Mouse (Mus musculus) intestine, embryonic 14.5 days (tissue): Measurements from ENCODE around the gene Fxyd7. TPM values are rescaled to one million over a fixed set of nuclear protein-coding genes. Genes with fewer than 3 reads are reported as not detected.

Source experiments
- ATAC-seq: fragments of 200-750 bp; cut with Nextera tagmentation; replicated peaks from 2 replicates; pipeline ENCODE4 v1.8.0; 2017; ENCODE audit warnings: low read depth, moderate number of reproducible peaks, moderate TSS enrichment, moderate library complexity; ENCODE audit not compliant: low FRiP score, low TSS enrichment
- DNase-seq: peaks from one replicate; pipeline ENCODE4 v3.0.0-alpha.2; 2018; ENCODE audit warnings: low spot score
- H3K27ac ChIP-seq: fragments of 300-500 bp; sonication (generic); 2 replicates; pipeline ENCODE4 v1.5.1; 2014; ENCODE audit warnings: low read depth, mild to moderate bottlenecking, control low read depth
- H3K27me3 ChIP-seq: fragments of 300-500 bp; sonication (generic); replicated peaks from 2 replicates; pipeline ENCODE4 v1.6.1; 2014; ENCODE audit warnings: low read length, control low read depth; ENCODE audit not compliant: control insufficient read depth, insufficient read depth
- H3K36me3 ChIP-seq: fragments of 300-500 bp; sonication (generic); 2 replicates; pipeline ENCODE4 v1.6.1; 2014; ENCODE audit warnings: low read length, control low read depth; ENCODE audit not compliant: control insufficient read depth, insufficient read depth
- H3K4me1 ChIP-seq: fragments of 300-500 bp; sonication (generic); replicated peaks from 2 replicates; pipeline ENCODE4 v1.6.1; 2014; ENCODE audit warnings: low read length, control low read depth, mixed read lengths; ENCODE audit not compliant: control insufficient read depth, insufficient read depth
- H3K4me2 ChIP-seq: fragments of 300-500 bp; sonication (generic); 2 replicates; pipeline ENCODE4 v1.6.1; 2014; ENCODE audit warnings: low read length
- H3K4me3 ChIP-seq: fragments of 300-500 bp; sonication (generic); 2 replicates; pipeline ENCODE4 v1.5.1; 2014; ENCODE audit warnings: low read depth, low read length, control low read depth, mixed read lengths
- H3K9ac ChIP-seq: fragments of 300-500 bp; sonication (generic); 2 replicates; pipeline ENCODE4 v1.6.1; 2014; ENCODE audit warnings: mild to moderate bottlenecking, low read length
- H3K9me3 ChIP-seq: fragments of 300-500 bp; sonication (generic); 2 replicates; pipeline ENCODE4 v1.6.1; 2016; ENCODE audit warnings: low read length, control low read depth; ENCODE audit not compliant: control insufficient read depth
- WGBS: fragments of 180-500 bp; shearing (Covaris S2); extraction: QIAGEN DNeasy Blood & Tissue Kit; methylation state at CpG from one replicate; pipeline ENCODE4 v1.1.7; 2014; 5-methylcytosine and 5-hydroxymethylcytosine counted together
- polyA plus RNA-seq: library from polyadenylated mRNA; unstranded; fragments of >200 nt; fragmentation: Nextera tagmentation; extraction: Ambion mirVana; gene quantifications from 2 replicates; pipeline ENCODE4 v1.2.1, GENCODE M21; 2014

Fxyd7 gene
- polyA plus RNA-seq, 1 experiment from 2014 or later: 23.0 TPM

DNA sequence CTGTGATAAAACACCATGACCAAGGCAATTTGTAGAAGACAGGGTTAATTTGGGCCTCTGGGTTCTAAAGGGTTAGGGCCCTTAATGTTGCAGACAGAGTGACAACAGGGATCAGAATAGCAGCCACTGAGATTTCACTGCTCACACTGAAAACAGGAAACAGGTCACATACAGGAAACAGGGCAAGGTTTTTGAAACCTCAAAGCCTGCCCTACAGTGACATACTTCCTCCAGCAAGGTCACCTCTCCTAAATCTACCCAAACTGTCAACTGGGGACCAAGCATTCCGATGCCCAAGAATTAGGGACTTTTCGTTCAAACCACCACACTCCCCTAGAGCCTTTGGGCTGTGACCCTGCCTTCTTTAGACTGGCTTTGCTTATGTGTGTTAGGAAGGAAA lies 38.5 kb upstream of the Fxyd7 start:
- WGBS: 75% methylated on average over 2 of the region's 2 CpGs
- H3K4me1 ChIP-seq: 0 out of 2 replicates have a peak, but pooled peaks cover 4% of the 10 kb centered on the region
- H3K27me3 ChIP-seq: no peaks in the 10 kb centered on the region
- no peak overlapping the region for H3K4me3 ChIP-seq
- no peak overlapping the region for H3K4me2 ChIP-seq
- no peak overlapping the region for H3K9ac ChIP-seq
- no peaks in the 10 kb centered on the region for H3K36me3 ChIP-seq
- no peak overlapping the region for H3K27ac ChIP-seq
- ATAC-seq: no peak
- no peak for DNase-seq
- no peaks in the 10 kb centered on the region for H3K9me3 ChIP-seq

DNA sequence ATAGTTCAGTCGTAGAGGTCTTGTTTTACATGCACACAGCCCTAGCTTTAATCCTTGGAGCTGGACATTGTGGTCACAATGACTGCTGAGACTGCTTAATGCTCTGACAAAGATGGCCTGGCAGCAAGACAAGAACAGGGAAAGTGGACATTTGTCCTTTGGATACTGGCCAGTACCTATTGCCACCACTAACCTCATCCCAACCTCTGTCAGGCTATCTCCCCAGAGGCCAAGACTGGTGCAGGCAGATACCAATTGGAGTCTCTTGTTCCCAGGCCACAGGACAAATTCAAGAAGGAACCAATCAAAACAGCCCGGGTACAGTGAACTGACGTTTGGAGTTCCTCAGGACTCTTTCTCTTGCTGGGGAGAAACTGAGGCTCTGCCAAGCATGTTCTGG lies 36.9 kb upstream of the Fxyd7 start:
- no peaks in the 10 kb centered on the region for H3K9me3 ChIP-seq
- 78% methylated on average over 3 of the region's 3 CpGs for WGBS
- peaks cover 10% of the 10 kb centered on the region; the same call in 1 of the 2 replicates for H3K4me1 ChIP-seq
- no peak for DNase-seq
- no peak overlapping the region for H3K9ac ChIP-seq
- no peaks in the 10 kb centered on the region for H3K36me3 ChIP-seq
- no peak overlapping the region for H3K4me2 ChIP-seq
- ATAC-seq: no peak
- H3K4me3 ChIP-seq: no peak overlapping the region
- H3K27ac ChIP-seq: no peak overlapping the region
- H3K27me3 ChIP-seq: no peaks in the 10 kb centered on the region

- H3K4me3 ChIP-seq: no peak overlapping the region
- ATAC-seq: no peak
- no peaks in the 10 kb centered on the region for H3K9me3 ChIP-seq
- H3K9ac ChIP-seq: no peak overlapping the region
- H3K27ac ChIP-seq: no peak overlapping the region
- H3K27me3 ChIP-seq: no peaks in the 10 kb centered on the region
- DNase-seq: no peak
- 53% methylated on average over 2 of the region's 2 CpGs for WGBS
- no peak overlapping the region for H3K4me2 ChIP-seq
- H3K4me1 ChIP-seq: peaks cover 10% of the 10 kb centered on the region; the same call in 1 of the 2 replicates
- H3K36me3 ChIP-seq: no peaks in the 10 kb centered on the region
These were observed 36.0 kb upstream of the Fxyd7 start for GRCm38 (mm10) chr7:31087262-31087661.

- no peak for ATAC-seq
- H3K9ac ChIP-seq: no peak overlapping the region
- WGBS: 89% methylated on average over 9 of the region's 9 CpGs
These were observed 35.0 kb upstream of the Fxyd7 start for GRCm38 (mm10) chr7:31086175-31086755.

GRCm38 (mm10) chr7:31085171-31085570 lies 33.9 kb upstream of the Fxyd7 start:
- Histone ChIP-seq H3K9me3 (no peaks in the 10 kb centered on the region), H3K4me2 (no peak overlapping the region), H3K9ac (no peak overlapping the region), H3K36me3 (no peaks in the 10 kb centered on the region), H3K27ac (peak overlapping the region; percentile 29; the same call in 1 of the 2 replicates), H3K4me1 (peaks cover 10% of the 10 kb centered on the region; the same call in 1 of the 2 replicates), H3K27me3 (no peaks in the 10 kb centered on the region), H3K4me3 (no peak overlapping the region)
- 50% methylated on average over 3 of the region's 3 CpGs for WGBS
- DNase-seq: no peak
- ATAC-seq: peak; percentile 37; the same call in 1 of the 2 replicates

More at GRCm38 (mm10) chr7:31086175-31086755, 35.0 kb upstream of the Fxyd7 start:
- Histone ChIP-seq H3K27ac (no peak overlapping the region), H3K36me3 (no peaks in the 10 kb centered on the region), H3K4me3 (no peak overlapping the region), H3K4me2 (no peak overlapping the region), H3K4me1 (peaks cover 10% of the 10 kb centered on the region; the same call in 1 of the 2 replicates), H3K27me3 (no peaks in the 10 kb centered on the region), H3K9me3 (no peaks in the 10 kb centered on the region)
- DNase-seq: no peak

- no peak overlapping the region for H3K4me3 ChIP-seq
- DNase-seq: no peak
- no peaks in the 10 kb centered on the region for H3K27me3 ChIP-seq
- no peaks in the 10 kb centered on the region for H3K9me3 ChIP-seq
- no peaks in the 10 kb centered on the region for H3K36me3 ChIP-seq
- peak overlapping the region; percentile 69 for H3K27ac ChIP-seq
- WGBS: 38% methylated on average over 9 of the region's 9 CpGs
- no peak overlapping the region for H3K4me2 ChIP-seq
- H3K9ac ChIP-seq: no peak overlapping the region
- H3K4me1 ChIP-seq: peaks cover 10% of the 10 kb centered on the region; the same call in 1 of the 2 replicates
- ATAC-seq: no peak
These were observed 32.9 kb upstream of the Fxyd7 start for GRCm38 (mm10) chr7:31084140-31084539.

- no peak overlapping the region for H3K4me2 ChIP-seq
- H3K4me1 ChIP-seq: peaks cover 10% of the 10 kb centered on the region; the same call in 1 of the 2 replicates
- H3K27me3 ChIP-seq: no peaks in the 10 kb centered on the region
- WGBS: 63% methylated on average over 14 of the region's 14 CpGs
- DNase-seq (no peak), ATAC-seq (no peak)
- no peak overlapping the region for H3K27ac ChIP-seq
- no peaks in the 10 kb centered on the region for H3K36me3 ChIP-seq
- H3K4me3 ChIP-seq: no peak overlapping the region
- no peak overlapping the region for H3K9ac ChIP-seq
- H3K9me3 ChIP-seq: no peaks in the 10 kb centered on the region
These were observed 31.7 kb upstream of the Fxyd7 start for GRCm38 (mm10) chr7:31082831-31083588.

- Histone ChIP-seq H3K27ac (no peak overlapping the region), H3K9me3 (no peaks in the 10 kb centered on the region), H3K4me3 (no peak overlapping the region), H3K36me3 (no peaks in the 10 kb centered on the region), H3K9ac (no peak overlapping the region), H3K4me2 (no peak overlapping the region), H3K27me3 (no peaks in the 10 kb centered on the region), H3K4me1 (peaks cover 10% of the 10 kb centered on the region; the same call in 1 of the 2 replicates)
- DNase-seq (no peak), ATAC-seq (no peak)
These were observed 30.8 kb upstream of the Fxyd7 start for GRCm38 (mm10) chr7:31082106-31082505.
